8 mouse cellular contexts compared by ENCODE assay signal in genomic region chr17:46711612-46712271, GRCm38 (mm10). TPM values are rescaled to one million over a fixed set of nuclear protein-coding genes. Genes with fewer than 3 reads are reported as not detected.
DNase-seq lines count a peak whose midpoint lies in the region; TF ChIP-seq lines count a peak whose summit lies in the region.

No protein-coding gene starts in this region.

- no peaks in the 10 kb centered on the region for H3K36me3 ChIP-seq in kidney, adult 2 months (ENCODE audit: control insufficient read depth, insufficient read depth, low read length)

- H3K4me1 ChIP-seq in kidney, adult 2 months (ENCODE audit: control insufficient read depth, insufficient read depth, low read length): peaks cover 5% of the 10 kb centered on the region; the same call in 1 of the 2 replicates
- H3K4me1 ChIP-seq in lung, adult 2 months (ENCODE audit: control insufficient read depth, insufficient read depth, low read length): peaks cover 4% of the 10 kb centered on the region

- TF ChIP-seq POLR2A in kidney, adult 2 months (IDR thresholded peaks at IDR 0.05; ENCODE audit: low read depth, low read length): no peak
- TF ChIP-seq POLR2A in lung, adult 2 months (IDR thresholded peaks at IDR 0.05; ENCODE audit: borderline replicate concordance, extremely low read depth, low read depth, low read length): no peak

- WGBS in kidney, adult 2 months: under 1% methylated on average over 76 of the region's 76 CpGs
- under 1% methylated on average over 49 of the region's 76 CpGs for WGBS in lung, adult 2 months

- intact Hi-C loops in gastrocnemius, postnatal 36 days (cut with DNase I): loop anchor here (5.0 kb wide), 1 partner anchor 34 kb away; the partner anchor contains the start of gene Mea1

- H3K27me3 ChIP-seq in kidney, adult 2 months (replicated peaks; ENCODE audit: control insufficient read depth, insufficient read depth, low read length): no peaks in the 10 kb centered on the region

- peak overlapping the region; percentile 17; the same call in 1 of the 2 replicates for H3K27ac ChIP-seq in kidney, adult 2 months (ENCODE audit: insufficient read depth, low read depth, low read length)

- H3K4me3 ChIP-seq in kidney, adult 2 months (ENCODE audit: insufficient read depth, low read depth, low read length): peak overlapping the region; percentile 82
- H3K4me3 ChIP-seq in lung, adult 2 months (replicated peaks; ENCODE audit: extremely low read depth, low read depth, low read length): peak overlapping the region; percentile 81

- DNase-seq in right cerebral cortex, adult 18-20 months: peak; percentile 23
- DNase-seq in right cerebral cortex, postnatal 36 days (ENCODE audit: low spot score in 2 of 2): no peak
- DNase-seq in cerebellum, postnatal 10 days: peak; percentile 63 to 70
- peak; percentile 35 to 50 for DNase-seq in gastrocnemius, postnatal 36 days
- peak; percentile 67 for DNase-seq in kidney, adult 2 months
- DNase-seq in lung, adult 2 months: peak; percentile 39
- DNase-seq in right cerebral cortex, adult 2 months (ENCODE audit: low spot score in 2 of 2): peak; percentile 17 to 28
- DNase-seq in embryo, embryonic 9.5 days (ENCODE audit: extremely low spot score): no peak

- TF ChIP-seq CTCF in kidney, adult 2 months (conservative IDR thresholded peaks at IDR 0.05; ENCODE audit: insufficient read depth, insufficient read length, low read depth, low read length): no peak
- no peak for TF ChIP-seq CTCF in lung, adult 2 months (IDR thresholded peaks at IDR 0.05; ENCODE audit: insufficient read depth, low read length)

RNA-seq across cellular contexts. Expression of gene Pex6, which starts 0.5 kb away (rescaled TPM):
- total RNA-seq in gastrocnemius, postnatal 36 days (2021): 10 to 100 TPM; 12.7 to 15.2 TPM
- 68.2 and 84.1 TPM in 2 replicates for polyA plus RNA-seq in kidney, adult 2 months (2012; rRNA removed)
- polyA plus RNA-seq in lung, adult 2 months (2012; rRNA removed): 60.6 and 80.4 TPM in 2 replicates

RNA-seq across cellular contexts. Expression of gene Ppp2r5d, which starts 6.8 kb away (rescaled TPM):
- total RNA-seq in gastrocnemius, postnatal 36 days (2021): 10 to 100 TPM; 23.4 to 26.7 TPM
- polyA plus RNA-seq in kidney, adult 2 months (2012; rRNA removed): 37.2 and 38.9 TPM in 2 replicates
- polyA plus RNA-seq in lung, adult 2 months (2012; rRNA removed): 44.4 and 53.8 TPM in 2 replicates

RNA-seq across cellular contexts. Expression of gene Gnmt, which starts 17.2 kb away (rescaled TPM):
- total RNA-seq in gastrocnemius, postnatal 36 days (2021): 1 to 10 TPM; 1.1 to 2.1 TPM
- polyA plus RNA-seq in kidney, adult 2 months (2012; rRNA removed): 54.3 and 59.7 TPM in 2 replicates
- polyA plus RNA-seq in lung, adult 2 months (2012; rRNA removed): 13.4 and 14.1 TPM in 2 replicates

RNA-seq across cellular contexts. Expression of gene Klhdc3, which starts 31.0 kb away (rescaled TPM):
- 100 to 1,000 TPM; 110 to 123 TPM for total RNA-seq in gastrocnemius, postnatal 36 days (2021)
- polyA plus RNA-seq in kidney, adult 2 months (2012; rRNA removed): 88.6 and 90.6 TPM in 2 replicates
- polyA plus RNA-seq in lung, adult 2 months (2012; rRNA removed): 68.4 and 78.1 TPM in 2 replicates

RNA-seq across cellular contexts. Expression of gene Mea1, which starts 33.1 kb away (rescaled TPM):
- total RNA-seq in gastrocnemius, postnatal 36 days (2021): 10 to 100 TPM; 29.8 to 39.0 TPM
- polyA plus RNA-seq in kidney, adult 2 months (2012; rRNA removed): 89.2 and 99.3 TPM in 2 replicates
- polyA plus RNA-seq in lung, adult 2 months (2012; rRNA removed): 48.2 and 55.7 TPM in 2 replicates

Comparison
In these comparisons a context has a peak if more than half of its experiments do, and no peak if none do; other contexts are left out.
1. DNase-seq: peak in right cerebral cortex, adult 18-20 months (single experiment), cerebellum, postnatal 10 days (2 of 2), gastrocnemius, postnatal 36 days (2 of 2), kidney, adult 2 months (single experiment), lung, adult 2 months (single experiment) and right cerebral cortex, adult 2 months (2 of 2); none in right cerebral cortex, postnatal 36 days (0 of 2) and embryo, embryonic 9.5 days (single experiment).